Mouse (Mus musculus) limb, embryonic 14.5 days (tissue): ENCODE data around the gene Ints5. TPM values are rescaled to one million over a fixed set of nuclear protein-coding genes. Genes with fewer than 3 reads are reported as not detected.
"Not testable (repeated sequence)": the region's sequence is repeated elsewhere in the genome, so short reads cannot be mapped to it uniquely, and the experiment has no call there.

Experiments used
- ATAC-seq: fragments of 200-750 bp; cut with Nextera tagmentation; 2 replicates; pipeline ENCODE4 v1.8.0; 2017; ENCODE audit warnings: low read depth, moderate number of reproducible peaks, moderate TSS enrichment; ENCODE audit not compliant: low FRiP score
- DNase-seq: peaks from one replicate; pipeline ENCODE4 v3.0.0-alpha.2; 2015; ENCODE audit warnings: low spot score
- H3K27ac ChIP-seq: fragments of 300-500 bp; sonication (generic); replicated peaks from 2 replicates; pipeline ENCODE4 v1.5.1; 2014; ENCODE audit warnings: low read depth, mild to moderate bottlenecking, low read length, moderate library complexity, mixed read lengths
- H3K27me3 ChIP-seq: fragments of 300-500 bp; sonication (generic); 2 replicates; pipeline ENCODE4 v1.6.1; 2014; ENCODE audit warnings: low read length, mixed read lengths; ENCODE audit not compliant: control insufficient read depth, insufficient read depth
- H3K36me3 ChIP-seq: fragments of 300-500 bp; sonication (generic); 2 replicates; pipeline ENCODE4 v1.6.1; 2014; ENCODE audit warnings: mild to moderate bottlenecking, low read length, moderate library complexity, mixed read lengths; ENCODE audit not compliant: control insufficient read depth, insufficient read depth
- H3K4me1 ChIP-seq: fragments of 300-500 bp; sonication (generic); 2 replicates; pipeline ENCODE4 v1.6.1; 2014; ENCODE audit warnings: antibody characterized with exemption, low read length, mixed read lengths; ENCODE audit not compliant: control insufficient read depth, insufficient read depth
- H3K4me2 ChIP-seq: fragments of 300-500 bp; sonication (generic); replicated peaks from 2 replicates; pipeline ENCODE4 v1.6.1; 2014; ENCODE audit warnings: low read depth, mild to moderate bottlenecking, low read length, moderate library complexity; ENCODE audit not compliant: severe bottlenecking
- H3K4me3 ChIP-seq: fragments of 300-500 bp; sonication (generic); replicated peaks from 2 replicates; pipeline ENCODE4 v1.5.1; 2014; ENCODE audit warnings: low read length
- H3K9ac ChIP-seq: fragments of 300-500 bp; sonication (generic); 2 replicates; pipeline ENCODE4 v1.6.1; 2014; ENCODE audit warnings: mild to moderate bottlenecking, low read depth, low read length, moderate library complexity; ENCODE audit not compliant: severe bottlenecking
- H3K9me3 ChIP-seq: fragments of 300-500 bp; sonication (generic); 2 replicates; pipeline ENCODE4 v1.6.1; 2016; ENCODE audit warnings: low read length; ENCODE audit not compliant: control insufficient read depth
- POLR2A ChIP-seq: fragments of 200-500 bp; IDR thresholded peaks from 2 replicates; pipeline ENCODE4 v1.8.0; 2012; ENCODE audit warnings: inconsistent platforms, mild to moderate bottlenecking, moderate library complexity, borderline replicate concordance; ENCODE audit not compliant: insufficient read depth, insufficient read length; ENCODE audit errors: extremely low read depth
- WGBS: fragments of 180-500 bp; shearing (Covaris S2); extraction: QIAGEN DNeasy Blood & Tissue Kit; methylation state at CpG from one replicate; pipeline ENCODE4 v1.1.7; 2014; 5-methylcytosine and 5-hydroxymethylcytosine counted together
- polyA plus RNA-seq, 2 experiments: library from polyadenylated mRNA; depleted of rRNA in 1 of 2; stranded (reverse) in 1 of 2; unstranded in 1 of 2; fragments of >200 nt; fragmentation: Nextera tagmentation in 1 of 2; extraction: Ambion mirVana in 1 of 2; gene quantifications; 2 replicates each; pipeline versions ENCODE4 v1.2.1 to v1.2.3; 2012 to 2014

Gene Ints5
- polyA plus RNA-seq, 2 experiments: 33.4 to 34.5 TPM

DNA sequence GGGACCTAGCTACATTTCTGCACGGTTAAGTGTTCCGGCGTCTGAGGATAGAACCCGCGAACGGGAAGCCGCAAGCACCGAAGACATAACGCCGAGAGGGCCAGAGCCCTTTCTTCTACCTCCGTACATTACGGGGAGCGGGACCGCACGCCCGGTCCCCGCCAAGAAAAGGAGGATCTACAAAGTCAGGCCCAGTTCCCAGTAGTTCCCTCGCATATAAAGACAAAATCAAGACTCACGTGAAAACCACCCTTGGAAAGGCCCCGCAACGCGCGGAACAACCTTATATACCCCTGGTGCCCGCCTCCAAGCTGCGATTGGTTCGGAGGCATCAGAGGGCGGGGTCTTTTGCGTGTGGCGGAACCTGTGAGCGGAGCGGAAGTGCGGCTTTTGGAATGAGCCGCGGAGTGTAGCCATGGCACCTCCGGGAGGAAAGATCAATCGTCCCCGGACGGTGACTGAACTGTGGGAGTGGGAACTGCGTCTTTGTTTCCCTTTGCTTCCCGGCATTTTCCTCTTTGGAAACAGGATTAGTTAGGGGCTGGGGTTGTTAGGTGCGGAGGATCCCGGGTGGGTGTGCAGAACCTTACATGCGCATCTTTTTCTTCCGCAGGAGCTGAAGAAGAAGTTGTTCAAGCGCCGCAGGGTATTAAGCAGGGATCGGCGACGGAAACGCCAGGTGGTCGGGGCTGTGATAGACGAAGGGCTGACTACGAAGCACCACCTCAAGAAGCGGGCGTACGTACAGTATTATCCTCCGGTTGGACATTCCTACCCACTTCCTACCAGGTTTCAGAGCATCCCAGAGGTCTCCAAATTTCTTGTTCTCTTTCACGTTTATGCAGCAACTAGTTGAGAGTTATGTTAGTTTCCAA lies 4.1 kb upstream of the Ints5 start, which contains the start of the genes 1810009A15Rik and Gm49416:
Gene 1810009A15Rik (plus strand): TSS at position 343 of the 875 bp plus-strand sequence.
Gene Gm49416 (plus strand): TSS at position 416 of the 875 bp plus-strand sequence.
- Histone ChIP-seq H3K27ac (peak within 1 kb of the TSS; percentile 88), H3K9ac (peak within 1 kb of the TSS; percentile 86), H3K4me2 (peak within 1 kb of the TSS; percentile 84), H3K4me3 (peak within 1 kb of the TSS; percentile 77), H3K27me3 (no peaks in the 10 kb centered on the region), H3K4me1 (peaks cover 14% of the 10 kb centered on the region; the same call in 1 of the 2 replicates), H3K36me3 (peaks cover 16% of the 10 kb centered on the region), H3K9me3 (no peaks in the 10 kb centered on the region)
- ATAC-seq (peak; percentile 95), DNase-seq (peak; percentile 96)
- peak; percentile 79; the same call in 1 of the 2 replicates for TF ChIP-seq POLR2A
- under 1% methylated on average over 58 of the region's 58 CpGs for WGBS

DNA sequence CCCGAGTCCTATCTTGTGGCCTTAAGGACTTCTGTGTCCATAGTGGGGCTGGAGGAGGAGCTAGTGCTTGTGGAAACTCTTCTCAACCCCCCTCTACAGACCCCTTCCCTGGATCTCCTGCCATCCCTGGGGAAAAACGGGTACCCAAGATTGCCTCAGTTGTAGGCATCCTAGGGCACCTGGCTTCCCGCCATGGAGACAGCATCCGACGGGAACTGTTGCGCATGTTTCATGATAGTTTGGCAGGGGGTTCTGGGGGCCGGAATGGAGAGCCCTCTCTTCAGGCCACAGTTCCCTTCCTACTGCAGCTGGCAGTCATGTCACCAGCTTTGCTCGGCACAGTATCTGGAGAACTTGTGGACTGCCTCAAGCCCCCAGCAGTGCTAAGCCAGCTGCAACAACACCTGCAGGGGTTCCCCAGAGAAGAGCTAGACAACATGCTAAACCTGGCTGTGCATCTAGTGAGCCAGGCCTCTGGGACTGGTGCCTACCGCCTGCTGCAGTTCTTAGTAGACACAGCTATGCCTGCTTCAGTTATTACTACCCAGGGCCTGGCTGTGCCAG lies 2.7 kb downstream of the Ints5 start:
- no peaks in the 10 kb centered on the region for H3K9me3 ChIP-seq
- H3K4me3 ChIP-seq: no peak overlapping the region
- no peak for TF ChIP-seq POLR2A
- ATAC-seq: no peak
- DNase-seq: no peak
- peaks cover 19% of the 10 kb centered on the region for H3K4me1 ChIP-seq
- no peaks in the 10 kb centered on the region for H3K27me3 ChIP-seq
- no peak overlapping the region for H3K27ac ChIP-seq
- peaks cover 39% of the 10 kb centered on the region for H3K36me3 ChIP-seq
- H3K4me2 ChIP-seq: no peak overlapping the region
- H3K9ac ChIP-seq: no peak overlapping the region
- WGBS: 89% methylated on average over 9 of the region's 9 CpGs

DNA sequence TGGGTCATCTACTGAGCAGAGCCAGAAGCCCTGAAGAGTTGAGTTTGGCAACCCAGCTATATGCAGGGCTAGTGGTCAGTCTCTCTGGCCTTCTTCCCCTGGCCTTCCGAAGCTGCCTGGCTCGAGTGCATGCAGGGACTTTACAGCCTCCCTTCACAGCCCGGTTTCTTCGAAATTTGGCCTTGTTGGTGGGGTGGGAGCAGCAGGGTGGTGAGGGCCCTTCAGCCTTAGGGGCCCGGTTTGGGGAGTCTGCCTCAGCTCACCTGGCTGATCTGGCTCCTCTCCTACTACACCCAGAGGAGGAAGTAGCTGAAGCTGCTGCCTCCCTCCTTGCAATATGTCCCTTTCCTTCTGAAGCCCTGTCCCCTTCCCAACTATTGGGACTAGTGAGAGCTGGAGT lies 3.4 kb downstream of the Ints5 start:
- Histone ChIP-seq H3K4me1 (peaks cover 19% of the 10 kb centered on the region), H3K36me3 (peaks cover 33% of the 10 kb centered on the region)
- H3K4me3 ChIP-seq, H3K27ac ChIP-seq, H3K9me3 ChIP-seq, H3K9ac ChIP-seq, ATAC-seq, H3K4me2 ChIP-seq, DNase-seq, H3K27me3 ChIP-seq: not testable (repeated sequence)
- WGBS: 87% methylated on average over 5 of the region's 5 CpGs

DNA sequence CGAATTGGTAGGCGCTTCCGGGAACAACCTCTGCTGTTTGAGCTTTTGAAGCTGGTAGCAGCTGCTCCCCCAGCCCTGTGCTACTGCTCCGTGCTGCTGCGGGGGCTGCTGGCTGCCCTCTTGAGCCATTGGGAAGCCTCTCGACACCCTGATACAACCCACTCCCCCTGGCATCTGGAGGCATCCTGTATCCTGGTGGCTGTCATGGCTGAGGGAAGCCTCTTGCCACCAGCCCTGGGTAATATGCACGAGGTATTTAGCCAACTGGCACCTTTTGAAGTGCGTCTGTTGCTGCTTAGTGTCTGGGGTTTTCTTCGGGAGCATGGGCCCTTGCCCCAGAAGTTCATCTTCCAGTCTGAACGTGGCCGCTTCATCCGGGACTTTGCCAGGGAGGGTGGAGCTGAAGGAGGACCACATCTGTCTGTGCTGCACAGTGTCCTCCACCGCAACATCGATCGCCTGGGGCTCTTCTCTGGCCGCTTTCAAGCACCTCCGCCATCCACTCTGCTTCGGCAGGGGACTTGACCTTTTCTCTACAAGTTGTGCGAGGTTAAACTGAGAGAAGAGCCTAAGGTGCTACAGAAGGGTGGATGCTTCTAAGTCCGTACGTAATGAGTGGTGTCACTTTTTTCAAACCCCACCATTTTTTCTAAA lies 4.5 kb downstream of the Ints5 start:
- H3K9me3 ChIP-seq, H3K27me3 ChIP-seq, DNase-seq: not testable (repeated sequence)
- Histone ChIP-seq H3K4me2 (peak overlapping the region; percentile 86), H3K27ac (peak overlapping the region; percentile 78), H3K4me3 (peak overlapping the region; percentile 95), H3K36me3 (peaks cover 36% of the 10 kb centered on the region), H3K9ac (peak overlapping the region; percentile 54), H3K4me1 (peaks cover 19% of the 10 kb centered on the region)
- ATAC-seq: peak; percentile 38
- WGBS: 18% methylated on average over 19 of the region's 21 CpGs

DNA sequence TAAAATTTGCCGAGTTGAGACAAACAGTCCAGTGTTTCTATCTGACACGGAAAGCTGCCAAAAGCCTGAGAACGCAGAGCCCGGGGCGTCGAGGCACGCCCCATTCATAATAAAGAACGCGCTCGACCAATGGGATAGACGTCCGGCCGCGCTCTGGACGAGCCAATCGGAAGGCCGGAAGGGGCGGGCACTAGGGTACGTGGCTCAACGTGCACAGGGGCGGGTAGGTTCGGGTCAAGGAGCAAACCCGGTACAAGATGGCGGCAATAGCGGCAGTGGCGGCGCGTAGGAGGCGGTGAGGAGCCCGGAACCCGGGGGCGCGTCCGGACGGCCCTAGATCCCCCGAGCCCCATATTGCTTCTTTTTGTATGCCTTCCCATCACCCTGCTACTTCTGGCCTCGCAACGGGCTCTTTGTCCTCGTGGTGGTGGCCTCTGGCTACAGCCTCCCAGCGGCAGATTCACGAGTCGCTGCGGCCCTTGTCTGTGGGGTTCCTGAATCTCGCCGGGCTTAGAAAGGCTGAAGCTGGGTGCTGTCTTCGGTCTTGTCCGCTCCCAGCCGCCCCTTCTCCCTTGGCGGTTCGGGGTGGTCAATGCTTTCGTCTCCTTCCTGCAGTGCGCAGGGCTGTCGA lies 5.2 kb downstream of the Ints5 start, which contains the start of gene Ganab:
Gene Ganab (plus strand): TSS at position 207 of the 631 bp plus-strand sequence.
- ATAC-seq (peak; percentile 99), DNase-seq (peak; percentile 99)
- H3K27me3 ChIP-seq: no peaks in the 10 kb centered on the region
- H3K9me3 ChIP-seq: no peaks in the 10 kb centered on the region
- H3K4me3 ChIP-seq: peak within 1 kb of the TSS; percentile 95
- 0 out of 2 replicates have a peak, but pooled peaks have one; percentile 39 for TF ChIP-seq POLR2A
- peak within 1 kb of the TSS; percentile 86 for H3K4me2 ChIP-seq
- H3K36me3 ChIP-seq: peaks cover 41% of the 10 kb centered on the region
- WGBS: under 1% methylated on average over 53 of the region's 53 CpGs
- peak within 1 kb of the TSS; percentile 91 for H3K9ac ChIP-seq
- H3K27ac ChIP-seq: peak within 1 kb of the TSS; percentile 78
- H3K4me1 ChIP-seq: peaks cover 19% of the 10 kb centered on the region
